In genomic region chr2:3473891-3474290, GRCm38 (mm10) we compare ENCODE assay signal across 8 mouse cellular contexts. TPM values are rescaled to one million over a fixed set of nuclear protein-coding genes. Genes with fewer than 3 reads are reported as not detected.
DNase-seq lines count a peak whose midpoint lies in the region; ATAC-seq and TF ChIP-seq lines count a peak whose summit lies in the region.

No protein-coding gene starts in this region.

- H3K9me3 ChIP-seq in erythroblast, embryonic 14.5 days (ENCODE audit: control insufficient read depth, low read length): no peaks in the 10 kb centered on the region
- H3K9me3 ChIP-seq in forebrain, embryonic 11.5 days (ENCODE audit: control insufficient read depth, low read length): no peaks in the 10 kb centered on the region
- no peaks in the 10 kb centered on the region for H3K9me3 ChIP-seq in liver, embryonic 14.5 days (ENCODE audit: control insufficient read depth, low read length)

- H3K4me3 ChIP-seq in erythroblast, embryonic 14.5 days (replicated peaks): peak overlapping the region; percentile 99
- peak overlapping the region; percentile 89 for H3K4me3 ChIP-seq in C2C12 (ENCODE audit: insufficient read depth, poor library complexity, severe bottlenecking)
- peak overlapping the region; percentile 85 for H3K4me3 ChIP-seq in forebrain, embryonic 11.5 days (ENCODE audit: low read depth, low read length)
- peak overlapping the region; percentile 80 to 84 for H3K4me3 ChIP-seq in liver, embryonic 14.5 days (ENCODE audit: insufficient read depth in 1 of 2, low read depth in 2 of 2, low read length in 2 of 2)

- DNase-seq in forebrain, embryonic 11.5 days (ENCODE audit: low spot score): no peak
- DNase-seq in liver, embryonic 14.5 days (ENCODE audit: low read depth in 3 of 3, low spot score in 3 of 3): peak in 1 of 3 experiments; percentile 42
- no peak for DNase-seq in left cerebral cortex, adult 8-10 months (ENCODE audit: low spot score in 2 of 2)
- DNase-seq in adrenal gland, postnatal 14 days: no peak
- no peak for DNase-seq in adrenal gland, postnatal 25 days

- peak overlapping the region; percentile 97 for H3ac ChIP-seq in C2C12 (ENCODE audit: control insufficient read depth, insufficient read length, low read depth)

- no peaks in the 10 kb centered on the region for H3K27me3 ChIP-seq in erythroblast, embryonic 14.5 days (ENCODE audit: control insufficient read depth)
- H3K27me3 ChIP-seq in C2C12 (ENCODE audit: control insufficient read depth, insufficient read depth, insufficient read length): no peaks in the 10 kb centered on the region
- no peaks in the 10 kb centered on the region for H3K27me3 ChIP-seq in forebrain, embryonic 11.5 days (ENCODE audit: control insufficient read depth, insufficient read depth, low read length)
- H3K27me3 ChIP-seq in liver, embryonic 14.5 days (ENCODE audit: control insufficient read depth, insufficient read depth, low read length): no peaks in the 10 kb centered on the region

- peak overlapping the region; percentile 93 for H3K27ac ChIP-seq in forebrain, embryonic 11.5 days (ENCODE audit: low read depth, low read length)
- peak overlapping the region; percentile 86 for H3K27ac ChIP-seq in liver, embryonic 14.5 days

- peak overlapping the region; percentile 62 for H3K4me2 ChIP-seq in forebrain, embryonic 11.5 days (ENCODE audit: low read depth, low read length, severe bottlenecking)
- H3K4me2 ChIP-seq in liver, embryonic 14.5 days (ENCODE audit: low read depth): peak overlapping the region; percentile 84

- peaks cover 43% of the 10 kb centered on the region for H3K79me3 ChIP-seq in C2C12 (ENCODE audit: low read depth)

- peaks cover 19% of the 10 kb centered on the region for H3K4me1 ChIP-seq in erythroblast, embryonic 14.5 days (ENCODE audit: control insufficient read depth)
- H3K4me1 ChIP-seq in forebrain, embryonic 11.5 days (replicated peaks; ENCODE audit: control insufficient read depth, insufficient read depth, low read length): no peaks in the 10 kb centered on the region
- H3K4me1 ChIP-seq in liver, embryonic 14.5 days (replicated peaks; ENCODE audit: control insufficient read depth in 2 of 2, insufficient read depth in 2 of 2, low read length in 1 of 2): peaks cover 7 to 13% of the 10 kb centered on the region in 2 experiments

- H3K36me3 ChIP-seq in erythroblast, embryonic 14.5 days (ENCODE audit: control insufficient read depth): peaks cover 33% of the 10 kb centered on the region
- peaks cover 23% of the 10 kb centered on the region for H3K36me3 ChIP-seq in C2C12 (ENCODE audit: control insufficient read depth, insufficient read depth)
- no peaks in the 10 kb centered on the region; the same call in 1 of the 2 replicates for H3K36me3 ChIP-seq in forebrain, embryonic 11.5 days (ENCODE audit: control insufficient read depth, insufficient read depth, low read length)
- peaks cover 8% of the 10 kb centered on the region; the same call in 1 of the 2 replicates for H3K36me3 ChIP-seq in liver, embryonic 14.5 days (replicated peaks; ENCODE audit: control insufficient read depth, insufficient read depth, low read depth)

- no peak for TF ChIP-seq CTCF in C2C12 (IDR thresholded peaks at IDR 0.05; ENCODE audit: control insufficient read depth, insufficient read depth, insufficient read length)
- no peak for TF ChIP-seq CTCF in liver, embryonic 14.5 days (IDR thresholded peaks at IDR 0.05; ENCODE audit: low read depth)

- H3K79me2 ChIP-seq in C2C12 (ENCODE audit: control insufficient read depth, insufficient read depth): peaks cover 57% of the 10 kb centered on the region

- no peak for TF ChIP-seq EP300 in liver, embryonic 14.5 days (IDR thresholded peaks at IDR 0.05; ENCODE audit: low read depth)

- H3K9ac ChIP-seq in forebrain, embryonic 11.5 days (ENCODE audit: low read length): peak overlapping the region; percentile 95
- peak overlapping the region; percentile 83 for H3K9ac ChIP-seq in liver, embryonic 14.5 days (replicated peaks)

- ATAC-seq in erythroblast, adult 5-6 weeks (replicated peaks; ENCODE audit: low FRiP score, poor library complexity, severe bottlenecking): no peak
- no peak for ATAC-seq in forebrain, embryonic 11.5 days (replicated peaks; ENCODE audit: low FRiP score)
- ATAC-seq in liver, embryonic 14.5 days (ENCODE audit: insufficient read depth): no peak

- under 1% methylated on average over 12 of the region's 12 CpGs for WGBS in forebrain, embryonic 11.5 days
- under 1% methylated on average over 12 of the region's 12 CpGs for WGBS in liver, embryonic 14.5 days (ENCODE audit: insufficient replicate concordance)

TF ChIP-seq in C2C12, 6 proteins besides CTCF, POLR2A, EP300 and RAD21:
- no peak for TF ChIP-seq MYOG (IDR thresholded peaks at IDR 0.05; ENCODE audit: control insufficient read depth, extremely low read depth, insufficient read length)
- TF ChIP-seq USF1 (IDR thresholded peaks at IDR 0.05; ENCODE audit: low read depth): no peak
- TF ChIP-seq CEBPB (IDR thresholded peaks at IDR 0.05; ENCODE audit: low read depth): no peak
- TF ChIP-seq FOSL1 (IDR thresholded peaks at IDR 0.05; ENCODE audit: insufficient read depth, low read length, poor library complexity, severe bottlenecking): no peak
- no peak for TF ChIP-seq MAX (IDR thresholded peaks at IDR 0.05)
- no peak for TF ChIP-seq MYOD1 (IDR thresholded peaks at IDR 0.05; ENCODE audit: control insufficient read depth, insufficient read length, low read depth)

RNA-seq across cellular contexts. Expression of gene Suv39h2, which starts 0.9 kb away (rescaled TPM):
- polyA plus RNA-seq in erythroblast, embryonic 14.5 days (2012): 0.12 and 0.31 TPM in 2 replicates
- total RNA-seq in erythroblast, adult 5-6 weeks (2015; ENCODE audit: low replicate concordance): 4.0 and 14.2 TPM in 2 replicates
- total RNA-seq in erythroblast, adult 5-6 weeks (2017; ENCODE audit: low replicate concordance): 4.2 and 8.6 TPM in 2 replicates
- 4.5 TPM for polyA plus RNA-seq in C2C12 (2012; fragmentation: generic; extraction: Trizol)
- 49.3 and 51.0 TPM in 2 replicates for polyA plus RNA-seq in forebrain, embryonic 11.5 days (2014; fragmentation: Nextera tagmentation; extraction: Ambion mirVana)
- polyA plus RNA-seq in liver, embryonic 14.5 days (2012; rRNA removed): 2.4 and 4.1 TPM in 2 replicates
- 7.4 and 7.8 TPM in 2 replicates for polyA plus RNA-seq in liver, embryonic 14.5 days (2014; fragmentation: Nextera tagmentation; extraction: Ambion mirVana)
- 1 to 10 TPM; 2.8 to 4.1 (median 3.6) TPM for total RNA-seq in left cerebral cortex, adult 8-10 months (2022)
- 2.3 and 2.9 TPM in 2 replicates for total RNA-seq in adrenal gland, postnatal 14 days (2021)
- total RNA-seq in adrenal gland, postnatal 25 days (2021): 1.6 and 3.1 TPM in 2 replicates

RNA-seq across cellular contexts. Expression of gene Gm45902, which starts 38.7 kb away (rescaled TPM):
- 0.10 and 0.11 TPM in 2 replicates for polyA plus RNA-seq in erythroblast, embryonic 14.5 days (2012)
- 0.58 and 1.7 TPM in 2 replicates for total RNA-seq in erythroblast, adult 5-6 weeks (2015; ENCODE audit: low replicate concordance)
- total RNA-seq in erythroblast, adult 5-6 weeks (2017; ENCODE audit: low replicate concordance): 2.6 and 8.9 TPM in 2 replicates
- 2.5 TPM for polyA plus RNA-seq in C2C12 (2012; fragmentation: generic; extraction: Trizol)
- 9.3 and 10.1 TPM in 2 replicates for polyA plus RNA-seq in forebrain, embryonic 11.5 days (2014; fragmentation: Nextera tagmentation; extraction: Ambion mirVana)
- polyA plus RNA-seq in liver, embryonic 14.5 days (2012; rRNA removed): 0.96 and 1.2 TPM in 2 replicates
- 1.5 and 1.9 TPM in 2 replicates for polyA plus RNA-seq in liver, embryonic 14.5 days (2014; fragmentation: Nextera tagmentation; extraction: Ambion mirVana)
- total RNA-seq in left cerebral cortex, adult 8-10 months (2022): 1 to 10 TPM; 4.3 to 5.6 (median 4.6) TPM
- 2.8 and 3.6 TPM in 2 replicates for total RNA-seq in adrenal gland, postnatal 14 days (2021)
- 2.5 and 3.7 TPM in 2 replicates for total RNA-seq in adrenal gland, postnatal 25 days (2021)

RNA-seq across cellular contexts. Expression of gene Hspa14, which starts 38.7 kb away (rescaled TPM):
- 0.74 and 0.87 TPM in 2 replicates for polyA plus RNA-seq in erythroblast, embryonic 14.5 days (2012)
- 16.7 and 19.0 TPM in 2 replicates for total RNA-seq in erythroblast, adult 5-6 weeks (2015; ENCODE audit: low replicate concordance)
- total RNA-seq in erythroblast, adult 5-6 weeks (2017; ENCODE audit: low replicate concordance): 39.8 and 47.8 TPM in 2 replicates
- 49.0 TPM for polyA plus RNA-seq in C2C12 (2012; fragmentation: generic; extraction: Trizol)
- polyA plus RNA-seq in forebrain, embryonic 11.5 days (2014; fragmentation: Nextera tagmentation; extraction: Ambion mirVana): 122 and 126 TPM in 2 replicates
- 32.3 and 50.8 TPM in 2 replicates for polyA plus RNA-seq in liver, embryonic 14.5 days (2012; rRNA removed)
- 74.0 and 83.8 TPM in 2 replicates for polyA plus RNA-seq in liver, embryonic 14.5 days (2014; fragmentation: Nextera tagmentation; extraction: Ambion mirVana)
- total RNA-seq in left cerebral cortex, adult 8-10 months (2022): 10 to 100 TPM; 45.6 to 51.2 (median 48.0) TPM
- total RNA-seq in adrenal gland, postnatal 14 days (2021): 42.6 and 45.0 TPM in 2 replicates
- 40.8 and 44.7 TPM in 2 replicates for total RNA-seq in adrenal gland, postnatal 25 days (2021)

RNA-seq across cellular contexts. Expression of gene Cdnf, which starts 38.9 kb away (rescaled TPM):
- 0.02 TPM in 1 of 2 replicates, not detected in the other for polyA plus RNA-seq in erythroblast, embryonic 14.5 days (2012)
- not detected in 2 replicates for total RNA-seq in erythroblast, adult 5-6 weeks (2015; ENCODE audit: low replicate concordance)
- 1.0 and 1.1 TPM in 2 replicates for total RNA-seq in erythroblast, adult 5-6 weeks (2017; ENCODE audit: low replicate concordance)
- 0.21 TPM for polyA plus RNA-seq in C2C12 (2012; fragmentation: generic; extraction: Trizol)
- polyA plus RNA-seq in forebrain, embryonic 11.5 days (2014; fragmentation: Nextera tagmentation; extraction: Ambion mirVana): 0.44 TPM in 1 of 2 replicates, not detected in the other
- polyA plus RNA-seq in liver, embryonic 14.5 days (2012; rRNA removed): 0.17 and 0.33 TPM in 2 replicates
- 0.08 TPM in 1 of 2 replicates, not detected in the other for polyA plus RNA-seq in liver, embryonic 14.5 days (2014; fragmentation: Nextera tagmentation; extraction: Ambion mirVana)
- 1 to 10 TPM; 1.2 to 2.5 (median 1.8) TPM for total RNA-seq in left cerebral cortex, adult 8-10 months (2022)
- total RNA-seq in adrenal gland, postnatal 14 days (2021): 2.2 and 2.4 TPM in 2 replicates
- 2.0 and 3.8 TPM in 2 replicates for total RNA-seq in adrenal gland, postnatal 25 days (2021)

RNA-seq across cellular contexts. Expression of gene Dclre1c, which starts 50.0 kb away (rescaled TPM):
- polyA plus RNA-seq in erythroblast, embryonic 14.5 days (2012): 0.02 and 0.18 TPM in 2 replicates
- total RNA-seq in erythroblast, adult 5-6 weeks (2015; ENCODE audit: low replicate concordance): 10.2 and 14.8 TPM in 2 replicates
- total RNA-seq in erythroblast, adult 5-6 weeks (2017; ENCODE audit: low replicate concordance): 7.7 and 11.7 TPM in 2 replicates
- polyA plus RNA-seq in C2C12 (2012; fragmentation: generic; extraction: Trizol): 1.3 TPM
- polyA plus RNA-seq in forebrain, embryonic 11.5 days (2014; fragmentation: Nextera tagmentation; extraction: Ambion mirVana): 7.5 and 7.7 TPM in 2 replicates
- 3.8 and 4.6 TPM in 2 replicates for polyA plus RNA-seq in liver, embryonic 14.5 days (2012; rRNA removed)
- 3.0 and 4.5 TPM in 2 replicates for polyA plus RNA-seq in liver, embryonic 14.5 days (2014; fragmentation: Nextera tagmentation; extraction: Ambion mirVana)
- total RNA-seq in left cerebral cortex, adult 8-10 months (2022): 10 to 100 TPM; 10.3 to 13.9 (median 10.9) TPM
- 6.7 and 7.2 TPM in 2 replicates for total RNA-seq in adrenal gland, postnatal 14 days (2021)
- total RNA-seq in adrenal gland, postnatal 25 days (2021): 10.0 and 12.1 TPM in 2 replicates
